Mouse (Mus musculus) intestine, postnatal 0 days (tissue): ENCODE measurements at regions not wholly inside any gene's neighbourhood (a gene's known extent, or its start where the extent isn't known, plus 50 kb on each side); places are given as distances from the start of the nearest gene placed in this dataset.

Experiments
- ATAC-seq: fragments of 200-750 bp; cut with Nextera tagmentation; 2 replicates; pipeline ENCODE4 v1.8.0; 2017; ENCODE audit warnings: mild to moderate bottlenecking, moderate TSS enrichment, moderate library complexity
- H3K27ac ChIP-seq: fragments of 300-500 bp; sonication (generic); 2 replicates; pipeline ENCODE4 v1.5.1; 2014; ENCODE audit warnings: mild to moderate bottlenecking, low read depth, low read length, moderate library complexity
- H3K27me3 ChIP-seq: fragments of 300-500 bp; sonication (generic); replicated peaks from 2 replicates; pipeline ENCODE4 v1.6.1; 2014; ENCODE audit warnings: low read length, mixed read lengths; ENCODE audit not compliant: control insufficient read depth, insufficient read depth
- H3K36me3 ChIP-seq: fragments of 300-500 bp; sonication (generic); 2 replicates; pipeline ENCODE4 v1.6.1; 2014; ENCODE audit warnings: mild to moderate bottlenecking, moderate library complexity; ENCODE audit not compliant: control insufficient read depth, insufficient read depth
- H3K4me1 ChIP-seq: fragments of 300-500 bp; sonication (generic); replicated peaks from 2 replicates; pipeline ENCODE4 v1.6.1; 2014; ENCODE audit warnings: antibody characterized with exemption, low read length, mixed read lengths; ENCODE audit not compliant: control insufficient read depth, insufficient read depth
- H3K4me2 ChIP-seq: fragments of 300-500 bp; sonication (generic); replicated peaks from 2 replicates; pipeline ENCODE4 v1.6.1; 2014; ENCODE audit warnings: low read depth, mild to moderate bottlenecking, moderate library complexity
- H3K4me3 ChIP-seq: fragments of 300-500 bp; sonication (generic); 2 replicates; pipeline ENCODE4 v1.5.1; 2014; ENCODE audit warnings: low read depth, low read length
- H3K9ac ChIP-seq: fragments of 300-500 bp; sonication (generic); 2 replicates; pipeline ENCODE4 v1.6.1; 2014; ENCODE audit warnings: mild to moderate bottlenecking, low read depth, low read length
- H3K9me3 ChIP-seq: fragments of 300-500 bp; sonication (generic); 2 replicates; pipeline ENCODE4 v1.6.1; 2016; ENCODE audit warnings: mixed run types; ENCODE audit not compliant: control insufficient read depth
- CTCF ChIP-seq: sonication (generic); IDR thresholded peaks from 2 replicates; pipeline ENCODE4 v1.5.1; 2016; ENCODE audit warnings: low read depth, mild to moderate bottlenecking, control low read depth, antibody characterized with exemption, moderate library complexity
- WGBS: fragments of 180-500 bp; shearing (Covaris S2); extraction: QIAGEN DNeasy Blood & Tissue Kit; methylation state at CpG from one replicate; pipeline ENCODE4 v1.1.7; 2014; 5-methylcytosine and 5-hydroxymethylcytosine counted together

- 32% methylated on average over 4 of the region's 4 CpGs for WGBS
- H3K9me3 ChIP-seq: no peaks in the 10 kb centered on the region
- no peak overlapping the region for H3K9ac ChIP-seq
- H3K27me3 ChIP-seq: no peaks in the 10 kb centered on the region
- H3K4me2 ChIP-seq: no peak overlapping the region
- no peak overlapping the region for H3K4me3 ChIP-seq
- no peak overlapping the region for H3K27ac ChIP-seq
- no peak for TF ChIP-seq CTCF
- peak; percentile 76 for ATAC-seq
- no peaks in the 10 kb centered on the region for H3K36me3 ChIP-seq
- H3K4me1 ChIP-seq: no peaks in the 10 kb centered on the region
Measured at GRCm38 (mm10) chr13:90520992-90521757, 384.0 kb downstream of the Atp6ap1l start.

DNA sequence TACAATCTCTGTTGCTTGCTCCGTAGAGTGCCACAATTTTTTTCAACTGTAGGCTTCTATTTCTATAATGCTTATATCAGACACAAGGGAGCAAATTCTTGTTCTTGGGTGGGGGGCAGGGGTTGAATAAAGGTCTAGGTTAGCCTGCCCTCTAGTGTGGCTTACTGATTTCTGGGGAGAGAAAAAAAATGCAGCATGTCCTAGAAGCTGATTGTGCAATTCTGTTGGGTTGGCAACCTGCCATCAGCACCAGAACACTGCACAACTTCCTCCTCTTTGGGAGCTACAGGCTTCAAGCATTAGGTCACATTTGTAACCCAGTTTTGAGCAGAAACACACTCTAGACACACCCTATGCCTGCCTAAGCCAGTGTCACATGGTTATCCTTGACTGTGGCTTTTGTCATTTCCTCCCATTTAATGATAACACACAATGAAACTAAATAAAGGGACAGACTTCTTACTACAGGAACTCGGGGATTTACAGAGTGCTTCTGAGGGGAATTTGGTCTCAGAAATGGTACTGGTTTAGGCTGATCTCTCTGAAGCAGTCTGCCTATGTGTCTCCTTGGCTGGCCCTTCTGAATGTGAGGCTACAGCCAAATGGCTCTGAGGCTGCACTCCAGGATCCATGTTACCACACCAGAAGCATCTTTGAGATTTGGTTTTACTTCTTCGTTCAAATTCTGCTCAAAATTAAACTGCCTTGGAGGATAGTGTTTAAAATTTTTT lies 389.2 kb downstream of the Atp6ap1l start:
- Histone ChIP-seq H3K9ac (no peak overlapping the region), H3K4me1 (no peaks in the 10 kb centered on the region), H3K36me3 (no peaks in the 10 kb centered on the region), H3K4me3 (no peak overlapping the region), H3K27ac (no peak overlapping the region), H3K4me2 (no peak overlapping the region), H3K9me3 (no peaks in the 10 kb centered on the region), H3K27me3 (no peaks in the 10 kb centered on the region)
- 31% methylated on average over 3 of the region's 3 CpGs for WGBS
- ATAC-seq: peak; percentile 98
- TF ChIP-seq CTCF: peak; percentile 74

- H3K4me3 ChIP-seq: no peak overlapping the region
- H3K4me1 ChIP-seq: no peaks in the 10 kb centered on the region
- H3K9ac ChIP-seq: no peak overlapping the region
- no peak overlapping the region for H3K27ac ChIP-seq
- no peaks in the 10 kb centered on the region for H3K27me3 ChIP-seq
- H3K4me2 ChIP-seq: no peak overlapping the region
- ATAC-seq: no peak
- no peak for TF ChIP-seq CTCF
- WGBS: 74% methylated on average over 4 of the region's 4 CpGs
- no peaks in the 10 kb centered on the region for H3K9me3 ChIP-seq
- H3K36me3 ChIP-seq: no peaks in the 10 kb centered on the region
Measured at GRCm38 (mm10) chr13:90513867-90514266, 391.3 kb downstream of the Atp6ap1l start.

DNA sequence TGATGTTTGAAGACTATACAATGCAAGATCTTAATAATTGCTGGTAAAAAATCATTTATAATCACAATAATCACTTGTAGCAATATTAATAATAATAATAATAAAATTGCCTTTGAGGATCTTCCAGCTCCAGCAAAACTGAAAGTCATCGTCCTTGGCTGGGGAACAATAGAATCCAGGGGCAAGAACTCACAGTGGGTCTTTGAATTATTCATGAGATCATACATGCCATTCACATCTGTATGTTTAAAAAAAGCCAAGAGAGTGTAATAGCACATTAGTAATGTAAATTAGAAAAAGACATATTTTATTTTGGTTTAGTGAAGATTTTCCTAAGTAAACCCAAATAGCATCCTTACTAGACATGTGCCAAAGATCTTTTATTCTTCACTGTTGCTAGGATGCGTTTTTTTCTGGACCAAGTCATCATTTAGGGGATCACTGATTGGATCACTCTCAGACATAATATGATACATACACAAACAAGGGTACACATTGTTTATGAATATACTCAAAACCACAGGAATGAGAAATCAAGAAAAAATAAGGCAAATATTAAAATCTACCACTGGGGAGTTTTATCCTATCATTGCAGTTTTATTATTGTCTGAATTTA lies 392.3 kb downstream of the Atp6ap1l start:
- Histone ChIP-seq H3K4me1 (no peaks in the 10 kb centered on the region), H3K27me3 (no peaks in the 10 kb centered on the region), H3K9ac (no peak overlapping the region), H3K36me3 (no peaks in the 10 kb centered on the region), H3K4me2 (no peak overlapping the region), H3K9me3 (no peaks in the 10 kb centered on the region), H3K27ac (no peak overlapping the region), H3K4me3 (no peak overlapping the region)
- no peak for ATAC-seq
- no peak for TF ChIP-seq CTCF
- 85% methylated on average over 2 of the region's 2 CpGs for WGBS

GRCm38 (mm10) chr13:90510479-90510878 lies 394.7 kb downstream of the Atp6ap1l start:
- Histone ChIP-seq H3K9me3 (no peaks in the 10 kb centered on the region), H3K27ac (no peak overlapping the region), H3K4me3 (no peak overlapping the region), H3K4me2 (no peak overlapping the region), H3K4me1 (no peaks in the 10 kb centered on the region), H3K9ac (no peak overlapping the region), H3K27me3 (no peaks in the 10 kb centered on the region), H3K36me3 (no peaks in the 10 kb centered on the region)
- 89% methylated on average over 6 of the region's 6 CpGs for WGBS
- TF ChIP-seq CTCF: no peak
- ATAC-seq: no peak

- 76% methylated on average over 2 of the region's 2 CpGs for whole genome bisulfite sequencing
- no peak overlapping the region for H3K4me3 ChIP-seq
- H3K9ac ChIP-seq: no peak overlapping the region
- H3K9me3 ChIP-seq: no peaks in the 10 kb centered on the region
- H3K27me3 ChIP-seq: no peaks in the 10 kb centered on the region
- H3K4me1 ChIP-seq: no peaks in the 10 kb centered on the region
- TF ChIP-seq CTCF: no peak
- H3K27ac ChIP-seq: no peak overlapping the region
- no peak overlapping the region for H3K4me2 ChIP-seq
- H3K36me3 ChIP-seq: no peaks in the 10 kb centered on the region
- ATAC-seq: no peak
Measured at GRCm38 (mm10) chr13:90503188-90503587, 402.0 kb downstream of the Atp6ap1l start.
